ENCODE assay signal across 29 mouse cellular contexts in genomic region chr10:29175656-29176055, GRCm38 (mm10). TPM values are rescaled to one million over a fixed set of nuclear protein-coding genes. Genes with fewer than 3 reads are reported as not detected.
DNase-seq lines count a peak whose midpoint lies in the region; ATAC-seq lines count a peak whose summit lies in the region.
"Had no signal": no experiment of that assay in that cellular context is flagged by ENCODE, and none has a peak within 500 bp of the region (broad histone marks: within the 10 kb centered on the region; RNA-seq: fewer than 3 reads in every experiment).

No protein-coding gene starts in this region.

- H3K9me3 ChIP-seq in forebrain, embryonic 14.5 days (replicated peaks; ENCODE audit: control insufficient read depth, low read length) = peaks cover 12% of the 10 kb centered on the region
- no peaks in the 10 kb centered on the region for H3K9me3 ChIP-seq in forebrain, embryonic 15.5 days
- no peaks in the 10 kb centered on the region for H3K9me3 ChIP-seq in hindbrain, embryonic 16.5 days (ENCODE audit: control insufficient read depth, low read length)
- H3K9me3 ChIP-seq: G1E; intestine, embryonic 15.5 days had no signal

- no peak for ATAC-seq in forebrain, embryonic 14.5 days
- no peak for ATAC-seq in forebrain, embryonic 15.5 days (replicated peaks)
- ATAC-seq in hindbrain, embryonic 16.5 days = no peak
- ATAC-seq: intestine, embryonic 15.5 days; Patski had no signal

- H3K9ac ChIP-seq in forebrain, embryonic 14.5 days (ENCODE audit: low read length) = no peak overlapping the region
- no peak overlapping the region for H3K9ac ChIP-seq in forebrain, embryonic 15.5 days (replicated peaks)
- no peak overlapping the region for H3K9ac ChIP-seq in hindbrain, embryonic 16.5 days (ENCODE audit: low read depth, low read length)
- H3K9ac ChIP-seq: forebrain, embryonic 12.5 days; hindbrain, embryonic 12.5 days; hindbrain, embryonic 15.5 days; intestine, embryonic 15.5 days had no signal

- DNase-seq in embryo, embryonic 10.5 days (ENCODE audit: low spot score) = peak; percentile 4
- no peak for DNase-seq in embryo, embryonic 9.5 days (ENCODE audit: extremely low spot score)
- peak; percentile 33 for DNase-seq in forebrain, embryonic 14.5 days (ENCODE audit: low spot score)
- peak; percentile 22 for DNase-seq in retina, embryonic 14.5 days (ENCODE audit: low spot score)
- no peak for DNase-seq in retina, postnatal 1 day
- peak; percentile 36 for DNase-seq in layer of hippocampus, adult 9-11 months
- DNase-seq: adrenal gland, adult 2 months; adrenal gland, postnatal 14 days; B cell, adult 2 months; cerebellum, adult 18-20 months; cerebellum, adult 9-10 months; cerebellum, postnatal 14 days; gastrocnemius, adult 2 months; gastrocnemius, postnatal 14 days; heart, adult 11 months; kidney, adult 11 months; kidney, adult 8-10 months had no signal

- H3K4me2 ChIP-seq in forebrain, embryonic 14.5 days (ENCODE audit: low read length) = no peak overlapping the region
- no peak overlapping the region for H3K4me2 ChIP-seq in forebrain, embryonic 15.5 days (replicated peaks)
- no peak overlapping the region for H3K4me2 ChIP-seq in hindbrain, embryonic 16.5 days (ENCODE audit: low read length)
- H3K4me2 ChIP-seq: forebrain, embryonic 12.5 days; heart, embryonic 11.5 days; hindbrain, embryonic 12.5 days; hindbrain, embryonic 15.5 days; intestine, embryonic 15.5 days had no signal

- 60% methylated on average over 3 of the region's 3 CpGs for WGBS in forebrain, embryonic 14.5 days
- 53% methylated on average over 3 of the region's 3 CpGs for WGBS in forebrain, embryonic 15.5 days
- 77% methylated on average over 3 of the region's 3 CpGs for WGBS in hindbrain, embryonic 16.5 days

- H3K27ac ChIP-seq in forebrain, embryonic 14.5 days (ENCODE audit: low read depth, low read length) = no peak overlapping the region
- no peak overlapping the region for H3K27ac ChIP-seq in forebrain, embryonic 15.5 days (replicated peaks)
- H3K27ac ChIP-seq in hindbrain, embryonic 16.5 days (ENCODE audit: low read depth, low read length) = no peak overlapping the region
- H3K27ac ChIP-seq: forebrain, embryonic 12.5 days; gastrocnemius, adult 2 months; hindbrain, embryonic 12.5 days; hindbrain, embryonic 15.5 days; intestine, embryonic 15.5 days had no signal

- 0 out of 2 replicates have a peak, but pooled peaks cover 4% of the 10 kb centered on the region for H3K4me1 ChIP-seq in forebrain, embryonic 14.5 days (ENCODE audit: control insufficient read depth, insufficient read depth, low read length)
- peaks cover 23% of the 10 kb centered on the region for H3K4me1 ChIP-seq in forebrain, embryonic 15.5 days
- H3K4me1 ChIP-seq in hindbrain, embryonic 16.5 days (ENCODE audit: control insufficient read depth, insufficient read depth, low read depth, low read length) = no peaks in the 10 kb centered on the region
- H3K4me1 ChIP-seq: forebrain, embryonic 12.5 days; hindbrain, embryonic 12.5 days; hindbrain, embryonic 15.5 days; intestine, embryonic 15.5 days had no signal

- H3K4me3 ChIP-seq in forebrain, embryonic 14.5 days (ENCODE audit: low read depth, low read length) = no peak overlapping the region
- H3K4me3 ChIP-seq in forebrain, embryonic 15.5 days = no peak overlapping the region
- no peak overlapping the region for H3K4me3 ChIP-seq in hindbrain, embryonic 16.5 days (ENCODE audit: low read length)
- H3K4me3 ChIP-seq: forebrain, embryonic 12.5 days; gastrocnemius, adult 2 months; hindbrain, embryonic 12.5 days; hindbrain, embryonic 15.5 days; intestine, embryonic 15.5 days had no signal

- no peaks in the 10 kb centered on the region for H3K27me3 ChIP-seq in forebrain, embryonic 14.5 days (replicated peaks; ENCODE audit: control insufficient read depth, insufficient read depth, low read length)
- no peaks in the 10 kb centered on the region for H3K27me3 ChIP-seq in forebrain, embryonic 15.5 days
- H3K27me3 ChIP-seq in hindbrain, embryonic 16.5 days (replicated peaks; ENCODE audit: control insufficient read depth, insufficient read depth, low read length) = no peaks in the 10 kb centered on the region
- H3K27me3 ChIP-seq: CH12.LX; forebrain, embryonic 12.5 days; hindbrain, embryonic 12.5 days; hindbrain, embryonic 15.5 days; intestine, embryonic 15.5 days; Patski had no signal

- peaks cover 67% of the 10 kb centered on the region for H3K36me3 ChIP-seq in forebrain, embryonic 14.5 days (ENCODE audit: control insufficient read depth, insufficient read depth, low read length)
- peaks cover 60% of the 10 kb centered on the region for H3K36me3 ChIP-seq in forebrain, embryonic 15.5 days
- peaks cover 11% of the 10 kb centered on the region for H3K36me3 ChIP-seq in hindbrain, embryonic 16.5 days (ENCODE audit: control insufficient read depth, insufficient read depth, low read length)
- H3K36me3 ChIP-seq: G1E; intestine, embryonic 15.5 days had no signal

RNA-seq across cellular contexts. Expression of gene Gm49353, which starts 23.1 kb away (rescaled TPM):
- polyA plus RNA-seq in forebrain, embryonic 14.5 days (2014; fragmentation: Nextera tagmentation; extraction: Ambion mirVana) = 8.3 and 14.9 TPM in 2 replicates
- 20.1 and 22.3 TPM in 2 replicates for polyA plus RNA-seq in forebrain, embryonic 15.5 days (2015; fragmentation: Nextera tagmentation; extraction: Ambion mirVana)
- polyA plus RNA-seq in hindbrain, embryonic 16.5 days (2015; fragmentation: Nextera tagmentation; extraction: Ambion mirVana) = 7.8 and 9.4 TPM in 2 replicates
- polyA plus RNA-seq: adrenal gland, adult 2 months; G1E; heart, embryonic 11.5 days; heart, embryonic 14.5 days; heart, postnatal 0 days; intestine, embryonic 15.5 days had no signal

RNA-seq across cellular contexts. Expression of gene Soga3, which starts 32.0 kb away (rescaled TPM):
- polyA plus RNA-seq in forebrain, embryonic 14.5 days (2014; fragmentation: Nextera tagmentation; extraction: Ambion mirVana) = 47.0 and 74.8 TPM in 2 replicates
- 104 and 116 TPM in 2 replicates for polyA plus RNA-seq in forebrain, embryonic 15.5 days (2015; fragmentation: Nextera tagmentation; extraction: Ambion mirVana)
- 114 and 139 TPM in 2 replicates for polyA plus RNA-seq in hindbrain, embryonic 16.5 days (2015; fragmentation: Nextera tagmentation; extraction: Ambion mirVana)

RNA-seq across cellular contexts. Expression of gene 9330159F19Rik, which starts 35.8 kb away (rescaled TPM):
- polyA plus RNA-seq in forebrain, embryonic 14.5 days (2014; fragmentation: Nextera tagmentation; extraction: Ambion mirVana) = 27.7 and 37.4 TPM in 2 replicates
- polyA plus RNA-seq in forebrain, embryonic 15.5 days (2015; fragmentation: Nextera tagmentation; extraction: Ambion mirVana) = 39.5 and 40.0 TPM in 2 replicates
- 26.3 and 26.6 TPM in 2 replicates for polyA plus RNA-seq in hindbrain, embryonic 16.5 days (2015; fragmentation: Nextera tagmentation; extraction: Ambion mirVana)
- polyA plus RNA-seq: heart, postnatal 0 days had no signal

Comparison
In these comparisons a context has a peak if more than half of its experiments do, and no peak if none do; other contexts are left out.
1. DNase-seq: peak in embryo, embryonic 10.5 days (single experiment), forebrain, embryonic 14.5 days (single experiment), retina, embryonic 14.5 days (single experiment) and layer of hippocampus, adult 9-11 months (single experiment); none in embryo, embryonic 9.5 days (single experiment) and retina, postnatal 1 day (single experiment).